Mouse (Mus musculus) stomach, postnatal 0 days (tissue): ENCODE measurements around the gene Acta1.

Experiments
- CTCF ChIP-seq: IDR thresholded peaks from 2 replicates; pipeline ENCODE4 v1.5.1; 2016; ENCODE audit warnings: antibody characterized with exemption, low read depth, mild to moderate bottlenecking, moderate library complexity
- EP300 ChIP-seq: optimal IDR thresholded peaks from 2 replicates; pipeline ENCODE3; 2016; ENCODE audit warnings: antibody characterized with exemption

GRCm38 (mm10) chr8:123854733-123855475, 39.6 kb downstream of the Acta1 start:
- TF ChIP-seq CTCF (no peak), EP300 (no peak)
